Comparison of ENCODE assay signal across 1 mouse cellular context in the genomic region with DNA sequence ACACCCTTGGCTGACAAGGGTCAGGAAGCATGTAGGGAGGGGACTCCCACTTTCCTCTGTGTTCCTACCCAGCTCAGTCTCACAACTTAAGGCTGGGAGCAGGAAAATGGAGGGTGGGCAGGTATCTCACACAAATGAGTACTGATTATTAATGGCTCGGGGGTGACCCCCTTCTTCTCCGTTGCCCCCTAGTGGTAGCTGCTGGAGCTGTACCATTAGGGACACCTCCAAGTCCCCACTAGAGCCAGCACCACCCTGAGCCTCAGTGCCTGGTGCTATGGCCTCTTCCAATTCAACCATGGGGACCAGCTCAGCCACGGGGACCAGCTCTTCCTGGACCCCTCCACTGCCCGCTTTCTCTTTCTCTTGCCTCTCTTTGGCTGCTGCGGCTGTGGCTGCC.
TF ChIP-seq lines count a peak whose summit lies in the region.

No protein-coding gene starts in this region.

TF ChIP-seq in C2C12, 6 proteins besides CTCF, POLR2A, EP300 and RAD21:
- TF ChIP-seq MYOD1 (IDR thresholded peaks at IDR 0.05; ENCODE audit: control insufficient read depth, insufficient read length, low read depth) (no peak), USF1 (IDR thresholded peaks at IDR 0.05; ENCODE audit: low read depth) (no peak), MAX (IDR thresholded peaks at IDR 0.05) (no peak)
